Mouse (Mus musculus) limb, embryonic 13.5 days (tissue): ENCODE data around the gene Cic. TPM values are rescaled to one million over a fixed set of nuclear protein-coding genes. Genes with fewer than 3 reads are reported as not detected.

Source experiments
- ATAC-seq: fragments of 200-750 bp; cut with Nextera tagmentation; 2 replicates; pipeline ENCODE4 v1.8.0; 2017; ENCODE audit warnings: low read depth, moderate number of reproducible peaks, moderate TSS enrichment; ENCODE audit not compliant: low FRiP score
- H3K27ac ChIP-seq: fragments of 300-500 bp; sonication (generic); 2 replicates; pipeline ENCODE4 v1.5.1; 2015; ENCODE audit warnings: inconsistent platforms, mild to moderate bottlenecking, moderate library complexity
- H3K27me3 ChIP-seq: fragments of 300-500 bp; sonication (generic); 2 replicates; pipeline ENCODE4 v1.6.1; 2015; ENCODE audit warnings: mild to moderate bottlenecking, inconsistent platforms
- H3K36me3 ChIP-seq: fragments of 300-500 bp; sonication (generic); 2 replicates; pipeline ENCODE4 v1.6.1; 2015; ENCODE audit warnings: inconsistent platforms, mild to moderate bottlenecking, moderate library complexity
- H3K4me1 ChIP-seq: fragments of 300-500 bp; sonication (generic); 2 replicates; pipeline ENCODE4 v1.6.1; 2015; ENCODE audit warnings: inconsistent platforms
- H3K4me2 ChIP-seq: fragments of 300-500 bp; sonication (generic); replicated peaks from 2 replicates; pipeline ENCODE4 v1.6.1; 2015; ENCODE audit warnings: inconsistent platforms, mild to moderate bottlenecking, moderate library complexity
- H3K4me3 ChIP-seq: fragments of 300-500 bp; sonication (generic); 2 replicates; pipeline ENCODE4 v1.5.1; 2015; ENCODE audit warnings: moderate library complexity, mild to moderate bottlenecking, inconsistent platforms
- H3K9ac ChIP-seq: fragments of 300-500 bp; sonication (generic); 2 replicates; pipeline ENCODE4 v1.6.1; 2015; ENCODE audit warnings: mild to moderate bottlenecking, inconsistent platforms
- H3K9me3 ChIP-seq: fragments of 300-500 bp; sonication (generic); 2 replicates; pipeline ENCODE4 v1.6.1; 2016; ENCODE audit warnings: inconsistent platforms
- WGBS: fragments of 180-500 bp; shearing (Covaris S2); methylation state at CpG from one replicate; pipeline ENCODE4 v1.1.7; 2015; 5-methylcytosine and 5-hydroxymethylcytosine counted together
- polyA plus RNA-seq: library from polyadenylated mRNA; unstranded; fragments of >200 nt; fragmentation: Nextera tagmentation; extraction: Ambion mirVana; gene quantifications from 2 replicates; pipeline ENCODE4 v1.2.1, GENCODE M21; 2015

Cic gene
- polyA plus RNA-seq, 1 experiment from 2014 or later: 43.6 TPM

GRCm38 (mm10) chr7:25233061-25233460 lies 34.4 kb upstream of the Cic start:
- H3K4me2 ChIP-seq: no peak overlapping the region
- 77% methylated on average over 2 of the region's 2 CpGs for WGBS
- H3K4me1 ChIP-seq: peaks cover 26% of the 10 kb centered on the region
- H3K9me3 ChIP-seq: no peaks in the 10 kb centered on the region
- H3K27ac ChIP-seq: no peak overlapping the region
- H3K9ac ChIP-seq: no peak overlapping the region
- no peak for ATAC-seq
- peaks cover 76% of the 10 kb centered on the region for H3K36me3 ChIP-seq
- no peaks in the 10 kb centered on the region for H3K27me3 ChIP-seq
- H3K4me3 ChIP-seq: no peak overlapping the region

- 84% methylated on average over 5 of the region's 5 CpGs for WGBS
- Histone ChIP-seq H3K4me3 (peak overlapping the region; percentile 95; the same call in 1 of the 2 replicates), H3K9me3 (no peaks in the 10 kb centered on the region), H3K36me3 (peaks cover 52% of the 10 kb centered on the region), H3K4me1 (peaks cover 38% of the 10 kb centered on the region), H3K27me3 (no peaks in the 10 kb centered on the region), H3K9ac (peak overlapping the region; percentile 99; the same call in 1 of the 2 replicates), H3K4me2 (0 out of 2 replicates have a peak overlapping the region, but pooled peaks have one; percentile 84), H3K27ac (no peak overlapping the region)
- no peak for ATAC-seq
Observed at GRCm38 (mm10) chr7:25235526-25235925, 32.0 kb upstream of the Cic start.

GRCm38 (mm10) chr7:25237249-25238014 lies 30.1 kb upstream of the Cic start, which contains the start of gene Gsk3a:
Gsk3a (minus strand) TSS chr7:25237851.
- peaks cover 45% of the 10 kb centered on the region for H3K36me3 ChIP-seq
- ATAC-seq: peak; percentile 88
- H3K4me3 ChIP-seq: peak within 1 kb of the TSS; percentile 95
- no peaks in the 10 kb centered on the region for H3K9me3 ChIP-seq
- WGBS: under 1% methylated on average over 63 of the region's 76 CpGs
- H3K27me3 ChIP-seq: no peaks in the 10 kb centered on the region
- H3K4me2 ChIP-seq: peak within 1 kb of the TSS; percentile 84
- peaks cover 41% of the 10 kb centered on the region for H3K4me1 ChIP-seq
- H3K9ac ChIP-seq: peak within 1 kb of the TSS; percentile 99
- H3K27ac ChIP-seq: peak within 1 kb of the TSS; percentile 79

- Histone ChIP-seq H3K4me2 (peak overlapping the region; percentile 84), H3K9me3 (no peaks in the 10 kb centered on the region), H3K4me3 (peak overlapping the region; percentile 95), H3K27me3 (no peaks in the 10 kb centered on the region), H3K27ac (peak overlapping the region; percentile 79), H3K9ac (peak overlapping the region; percentile 99; the same call in 1 of the 2 replicates), H3K4me1 (peaks cover 41% of the 10 kb centered on the region), H3K36me3 (peaks cover 45% of the 10 kb centered on the region)
- ATAC-seq: peak; percentile 92
- 0% methylated on average over 23 of the region's 23 CpGs for WGBS
Observed at GRCm38 (mm10) chr7:25238015-25238706, 29.3 kb upstream of the Cic start.

- peak; percentile 46 for ATAC-seq
- 2% methylated on average over 30 of the region's 30 CpGs for WGBS
- H3K27ac ChIP-seq: peak overlapping the region; percentile 79
- H3K9ac ChIP-seq: peak overlapping the region; percentile 50
- no peaks in the 10 kb centered on the region for H3K9me3 ChIP-seq
- no peaks in the 10 kb centered on the region for H3K27me3 ChIP-seq
- H3K4me2 ChIP-seq: peak overlapping the region; percentile 84
- peak overlapping the region; percentile 95 for H3K4me3 ChIP-seq
- peaks cover 41% of the 10 kb centered on the region for H3K4me1 ChIP-seq
- H3K36me3 ChIP-seq: peaks cover 45% of the 10 kb centered on the region
Observed at GRCm38 (mm10) chr7:25238829-25239623, 28.5 kb upstream of the Cic start.

- Histone ChIP-seq H3K4me3 (no peak overlapping the region), H3K36me3 (peaks cover 45% of the 10 kb centered on the region), H3K9ac (no peak overlapping the region), H3K27me3 (no peaks in the 10 kb centered on the region), H3K27ac (peak overlapping the region; percentile 40; the same call in 1 of the 2 replicates), H3K9me3 (no peaks in the 10 kb centered on the region), H3K4me1 (peaks cover 44% of the 10 kb centered on the region), H3K4me2 (no peak overlapping the region)
- no peak for ATAC-seq
- 59% methylated on average over 7 of the region's 7 CpGs for WGBS
Observed at GRCm38 (mm10) chr7:25240631-25241030, 26.9 kb upstream of the Cic start.

GRCm38 (mm10) chr7:25241062-25241461 lies 26.4 kb upstream of the Cic start:
- Histone ChIP-seq H3K9ac (no peak overlapping the region), H3K4me3 (no peak overlapping the region), H3K27ac (peak overlapping the region; percentile 40; the same call in 1 of the 2 replicates), H3K9me3 (no peaks in the 10 kb centered on the region), H3K4me1 (peaks cover 44% of the 10 kb centered on the region), H3K36me3 (peaks cover 48% of the 10 kb centered on the region), H3K27me3 (no peaks in the 10 kb centered on the region), H3K4me2 (no peak overlapping the region)
- ATAC-seq: no peak
- 32% methylated on average over 2 of the region's 2 CpGs for WGBS

- H3K4me2 ChIP-seq: no peak overlapping the region
- no peaks in the 10 kb centered on the region for H3K9me3 ChIP-seq
- H3K9ac ChIP-seq: no peak overlapping the region
- 95% methylated on average over 4 of the region's 4 CpGs for WGBS
- no peak overlapping the region; the same call in 1 of the 2 replicates for H3K27ac ChIP-seq
- H3K27me3 ChIP-seq: no peaks in the 10 kb centered on the region
- no peak overlapping the region for H3K4me3 ChIP-seq
- H3K4me1 ChIP-seq: peaks cover 58% of the 10 kb centered on the region
- ATAC-seq: no peak
- peaks cover 53% of the 10 kb centered on the region for H3K36me3 ChIP-seq
Observed at GRCm38 (mm10) chr7:25243361-25243760, 24.1 kb upstream of the Cic start.

- H3K9me3 ChIP-seq: no peaks in the 10 kb centered on the region
- peaks cover 53% of the 10 kb centered on the region for H3K36me3 ChIP-seq
- H3K9ac ChIP-seq: peak overlapping the region; percentile 39; the same call in 1 of the 2 replicates
- H3K4me1 ChIP-seq: peaks cover 49% of the 10 kb centered on the region
- WGBS: 91% methylated on average over 30 of the region's 30 CpGs
- no peaks in the 10 kb centered on the region for H3K27me3 ChIP-seq
- peak overlapping the region; percentile 97 for H3K4me2 ChIP-seq
- ATAC-seq: no peak
- H3K27ac ChIP-seq: peak overlapping the region; percentile 99; the same call in 1 of the 2 replicates
- no peak overlapping the region for H3K4me3 ChIP-seq
Observed at GRCm38 (mm10) chr7:25244562-25245369, 22.7 kb upstream of the Cic start.

- Histone ChIP-seq H3K4me1 (peaks cover 49% of the 10 kb centered on the region), H3K9me3 (no peaks in the 10 kb centered on the region), H3K27me3 (no peaks in the 10 kb centered on the region), H3K36me3 (peaks cover 53% of the 10 kb centered on the region), H3K9ac (peak overlapping the region; percentile 96), H3K27ac (peak overlapping the region; percentile 99), H3K4me2 (peak overlapping the region; percentile 97), H3K4me3 (peak overlapping the region; percentile 97)
- ATAC-seq: no peak
- 54% methylated on average over 20 of the region's 20 CpGs for WGBS
Observed at GRCm38 (mm10) chr7:25246079-25246758, 21.3 kb upstream of the Cic start.
